Mouse (Mus musculus) small intestine, adult 2 months (tissue): ENCODE measurements around the gene Cmtr1. TPM values are rescaled to one million over a fixed set of nuclear protein-coding genes. Genes with fewer than 3 reads are reported as not detected.

Experiments
- H3K27ac ChIP-seq: fragments of 200-500 bp; 2 replicates; pipeline ENCODE4 v1.5.1; 2012; ENCODE audit warnings: low read depth, low read length, control low read depth, inconsistent platforms; ENCODE audit not compliant: insufficient read depth
- H3K27me3 ChIP-seq: fragments of 200-500 bp; 2 replicates; pipeline ENCODE4 v1.6.1; 2012; ENCODE audit warnings: mild to moderate bottlenecking, moderate library complexity, low read length, inconsistent platforms; ENCODE audit not compliant: control insufficient read depth, insufficient read depth
- H3K36me3 ChIP-seq: fragments of 200-500 bp; 2 replicates; pipeline ENCODE4 v1.6.1; 2012; ENCODE audit warnings: mild to moderate bottlenecking, low read length, control low read depth, inconsistent platforms; ENCODE audit not compliant: control insufficient read depth, insufficient read depth
- H3K4me1 ChIP-seq: fragments of 200-500 bp; 2 replicates; pipeline ENCODE4 v1.6.1; 2012; ENCODE audit warnings: low read length, inconsistent platforms, mixed read lengths; ENCODE audit not compliant: control insufficient read depth, insufficient read depth, insufficient read length
- H3K4me3 ChIP-seq: fragments of 200-500 bp; 2 replicates; pipeline ENCODE4 v1.5.1; 2012; ENCODE audit warnings: low read depth, mild to moderate bottlenecking, control low read depth, inconsistent platforms, low read length, moderate library complexity
- CTCF ChIP-seq: fragments of 200-500 bp; IDR thresholded peaks from 2 replicates; pipeline ENCODE4 v1.5.1; 2012; ENCODE audit warnings: low read depth, mild to moderate bottlenecking, control low read depth, inconsistent platforms, low read length, moderate library complexity, mixed read lengths; ENCODE audit not compliant: insufficient replicate concordance, insufficient read length; ENCODE audit errors: extremely low read depth
- POLR2A ChIP-seq: fragments of 200-500 bp; IDR thresholded peaks from 2 replicates; pipeline ENCODE4 v1.6.1; 2012; ENCODE audit warnings: low read depth, mild to moderate bottlenecking, control low read depth, inconsistent platforms, low read length, moderate library complexity
- WGBS: fragments of 180-500 bp; shearing (Covaris S2); methylation state at CpG from one replicate; pipeline ENCODE4 v1.1.7; 2018; 5-methylcytosine and 5-hydroxymethylcytosine counted together
- polyA plus RNA-seq: library from polyadenylated mRNA; depleted of rRNA; stranded (reverse); fragments of >200 nt; gene quantifications from 2 replicates; pipeline ENCODE4 v1.2.3, GENCODE M21; 2012

Gene Cmtr1
- polyA plus RNA-seq, 1 experiment, result 11.7 TPM

- H3K27me3 ChIP-seq, result no peaks in the 10 kb centered on the region
- H3K4me3 ChIP-seq, result no peak overlapping the region
- WGBS, result 82% methylated on average over 4 of the region's 4 CpGs
- TF ChIP-seq POLR2A, result no peak
- no peak for TF ChIP-seq CTCF
- no peak overlapping the region for H3K27ac ChIP-seq
- H3K36me3 ChIP-seq, result peaks cover 76% of the 10 kb centered on the region
- no peaks in the 10 kb centered on the region for H3K4me1 ChIP-seq
Measured at GRCm38 (mm10) chr17:29694516-29694915, 34.1 kb downstream of the Cmtr1 start.

GRCm38 (mm10) chr17:29696940-29697339 is 36.5 kb downstream of the Cmtr1 start:
- no peaks in the 10 kb centered on the region for H3K4me1 ChIP-seq
- no peaks in the 10 kb centered on the region for H3K27me3 ChIP-seq
- 96% methylated on average over 8 of the region's 8 CpGs for WGBS
- TF ChIP-seq POLR2A, result no peak
- TF ChIP-seq CTCF, result no peak
- no peak overlapping the region for H3K4me3 ChIP-seq
- no peak overlapping the region for H3K27ac ChIP-seq
- H3K36me3 ChIP-seq, result peaks cover 75% of the 10 kb centered on the region

GRCm38 (mm10) chr17:29698421-29698820 is 38.0 kb downstream of the Cmtr1 start:
- no peaks in the 10 kb centered on the region for H3K4me1 ChIP-seq
- H3K27me3 ChIP-seq, result no peaks in the 10 kb centered on the region
- no peak overlapping the region for H3K4me3 ChIP-seq
- TF ChIP-seq CTCF (no peak), POLR2A (no peak)
- WGBS, result 94% methylated on average over 6 of the region's 6 CpGs
- no peak overlapping the region for H3K27ac ChIP-seq
- peaks cover 81% of the 10 kb centered on the region for H3K36me3 ChIP-seq

GRCm38 (mm10) chr17:29700573-29700972 is 40.2 kb downstream of the Cmtr1 start:
- H3K27ac ChIP-seq, result no peak overlapping the region
- H3K36me3 ChIP-seq, result peaks cover 67% of the 10 kb centered on the region
- H3K4me1 ChIP-seq, result no peaks in the 10 kb centered on the region
- no peak overlapping the region for H3K4me3 ChIP-seq
- no peaks in the 10 kb centered on the region for H3K27me3 ChIP-seq
- TF ChIP-seq POLR2A (no peak), CTCF (no peak)
- 91% methylated on average over 7 of the region's 7 CpGs for WGBS

- H3K27ac ChIP-seq, result no peak overlapping the region
- no peak overlapping the region for H3K4me3 ChIP-seq
- no peaks in the 10 kb centered on the region for H3K4me1 ChIP-seq
- 82% methylated on average over 4 of the region's 4 CpGs for WGBS
- H3K27me3 ChIP-seq, result no peaks in the 10 kb centered on the region
- H3K36me3 ChIP-seq, result peaks cover 52% of the 10 kb centered on the region
- no peak for TF ChIP-seq POLR2A
- TF ChIP-seq CTCF, result no peak
Measured at GRCm38 (mm10) chr17:29702938-29703710, 42.7 kb downstream of the Cmtr1 start.

- H3K36me3 ChIP-seq, result peaks cover 37% of the 10 kb centered on the region
- 44% methylated on average over 3 of the region's 3 CpGs for WGBS
- no peak overlapping the region for H3K27ac ChIP-seq
- H3K27me3 ChIP-seq, result no peaks in the 10 kb centered on the region
- TF ChIP-seq CTCF, result peak; percentile 55; the same call in 1 of the 2 replicates
- TF ChIP-seq POLR2A, result no peak
- H3K4me3 ChIP-seq, result no peak overlapping the region
- no peaks in the 10 kb centered on the region for H3K4me1 ChIP-seq
Measured at GRCm38 (mm10) chr17:29704781-29705180, 44.4 kb downstream of the Cmtr1 start.

GRCm38 (mm10) chr17:29705881-29706280 is 45.5 kb downstream of the Cmtr1 start:
- Histone ChIP-seq H3K27me3 (no peaks in the 10 kb centered on the region), H3K36me3 (peaks cover 27% of the 10 kb centered on the region), H3K4me1 (no peaks in the 10 kb centered on the region), H3K4me3 (no peak overlapping the region), H3K27ac (no peak overlapping the region)
- TF ChIP-seq CTCF (no peak), POLR2A (no peak)
- 77% methylated on average over 5 of the region's 5 CpGs for WGBS
